Mouse (Mus musculus): Measurements from ENCODE around the gene Pitpnm2. TPM values are rescaled to one million over a fixed set of nuclear protein-coding genes. Genes with fewer than 3 reads are reported as not detected.

The Pitpnm2 gene
- total RNA-seq, 2 experiments from 2014 or later = 3.1 to 8.8 TPM

DNA sequence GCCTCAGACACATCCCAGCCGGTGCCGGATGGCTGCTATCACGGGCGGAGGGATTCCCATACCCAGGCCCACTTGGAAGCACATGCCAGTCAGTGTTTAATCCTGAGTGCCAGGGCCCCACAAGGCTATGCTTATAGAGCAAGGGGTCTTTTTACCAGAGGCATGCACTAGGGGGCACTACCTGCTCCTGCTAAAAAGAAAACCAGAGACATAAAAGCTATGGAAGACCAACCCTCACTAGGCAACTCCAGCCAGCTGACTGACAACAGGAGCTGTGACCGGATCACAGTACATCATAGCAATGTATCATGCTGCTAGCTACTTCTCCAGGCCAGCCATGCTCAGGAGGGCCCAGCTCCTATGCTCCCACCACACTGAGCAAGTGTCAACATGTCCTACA lies 87.0 kb downstream of the Pitpnm2 start:
- ATAC-seq (replicated peaks; ENCODE audit: poor library complexity, severe bottlenecking) = peak; percentile 41

DNA sequence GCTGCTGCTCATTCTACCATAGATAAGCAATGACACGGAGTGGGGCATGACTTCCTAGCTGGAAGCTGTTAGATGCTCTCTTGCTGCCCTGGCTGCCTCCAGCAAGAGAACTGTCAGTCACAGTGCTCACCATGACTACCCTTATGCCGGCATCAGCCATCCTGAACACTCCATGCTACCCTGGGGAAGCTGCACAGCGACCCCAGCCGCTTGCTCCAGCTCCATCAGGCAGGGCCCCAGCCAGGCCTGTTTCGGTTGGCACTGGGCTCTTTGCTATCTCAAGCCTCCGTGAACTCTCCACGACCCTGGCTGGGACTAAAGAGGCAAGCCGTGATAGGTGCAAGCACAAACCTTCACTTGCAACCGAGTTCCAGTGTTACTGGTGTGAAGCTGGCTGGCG lies 87.7 kb downstream of the Pitpnm2 start:
- no peak for ATAC-seq (replicated peaks; ENCODE audit: poor library complexity, severe bottlenecking)

DNA sequence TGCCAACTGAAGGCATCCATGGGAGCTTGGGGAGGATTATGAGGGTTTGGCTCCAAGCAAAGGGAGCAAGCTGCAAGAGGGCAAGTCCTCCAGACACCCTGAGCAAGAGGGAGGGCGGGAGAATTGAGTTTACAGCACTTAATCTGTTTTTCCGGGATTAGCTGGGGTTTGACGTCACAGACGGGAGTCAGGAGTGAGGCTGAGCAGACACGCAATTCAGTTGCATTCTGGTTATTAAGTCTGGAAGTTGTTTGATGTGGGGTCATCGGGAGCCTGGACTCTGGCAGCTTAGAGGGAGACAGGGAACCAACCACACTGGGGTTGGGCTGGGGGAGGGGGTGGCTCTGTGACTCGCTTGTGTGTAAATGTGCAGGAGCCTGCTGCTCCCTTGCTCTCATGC lies 90.1 kb downstream of the Pitpnm2 start:
- no peak for ATAC-seq (replicated peaks; ENCODE audit: poor library complexity, severe bottlenecking)

DNA sequence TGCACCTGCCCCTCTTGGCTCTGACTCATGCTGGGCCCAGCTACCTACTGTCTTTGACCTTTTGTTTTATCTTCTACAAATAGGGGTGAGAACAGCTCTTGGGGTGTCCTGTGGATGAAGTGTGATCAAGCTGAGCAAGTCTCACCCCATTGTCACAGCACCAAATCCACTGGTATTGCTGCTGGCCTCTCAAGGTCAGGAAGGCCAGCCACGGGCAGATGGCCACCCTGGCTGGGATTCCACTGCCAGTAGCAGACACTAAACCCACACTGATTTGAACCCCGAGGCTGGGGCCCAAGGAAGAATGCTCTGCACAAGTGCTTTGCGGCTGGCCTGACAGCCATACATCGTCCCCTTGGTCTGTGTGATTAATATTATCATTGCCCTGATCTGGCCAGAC lies 91.3 kb downstream of the Pitpnm2 start:
- no peak for ATAC-seq (replicated peaks; ENCODE audit: poor library complexity, severe bottlenecking)

DNA sequence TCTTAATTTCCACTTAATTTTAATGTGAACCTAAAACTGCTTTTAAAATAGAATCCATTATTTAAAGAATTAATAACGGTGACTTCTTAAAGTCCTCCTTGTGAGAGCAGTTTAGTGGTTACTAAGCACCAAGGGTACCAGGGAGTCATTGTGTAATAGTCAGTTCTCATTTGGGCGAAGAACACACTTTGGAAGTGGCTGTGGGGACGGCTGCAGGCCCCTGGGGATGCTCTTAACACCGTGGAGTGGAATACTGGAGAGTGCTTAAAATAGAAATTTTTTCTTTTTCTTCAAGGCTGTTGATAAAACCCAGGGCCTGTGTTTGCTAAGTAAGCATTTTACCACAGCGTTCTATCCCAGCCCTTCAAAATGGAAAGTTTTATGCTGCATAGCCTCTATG lies 93.6 kb downstream of the Pitpnm2 start:
- no peak for ATAC-seq (replicated peaks; ENCODE audit: poor library complexity, severe bottlenecking)

DNA sequence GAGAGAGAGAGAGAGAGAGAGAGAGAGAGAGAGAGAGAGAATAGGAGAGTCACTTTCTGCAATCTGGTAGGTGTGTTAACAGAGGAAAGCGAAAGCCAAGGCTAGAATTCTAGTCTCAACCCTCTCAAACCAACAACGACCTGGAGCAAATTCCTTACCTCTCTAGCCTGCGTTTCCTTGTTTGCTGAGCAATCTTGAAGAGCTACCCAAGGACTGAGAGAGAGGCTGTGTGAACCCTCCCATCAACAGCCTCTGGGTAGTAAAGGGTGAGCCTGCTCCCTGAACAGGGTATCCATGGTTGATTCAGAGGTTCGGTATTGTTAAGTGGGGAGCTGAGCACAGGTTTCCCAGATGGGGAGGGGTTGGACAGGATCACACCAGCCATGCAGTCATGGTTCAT lies 96.8 kb downstream of the Pitpnm2 start:
- ATAC-seq (replicated peaks; ENCODE audit: poor library complexity, severe bottlenecking) = no peak

DNA sequence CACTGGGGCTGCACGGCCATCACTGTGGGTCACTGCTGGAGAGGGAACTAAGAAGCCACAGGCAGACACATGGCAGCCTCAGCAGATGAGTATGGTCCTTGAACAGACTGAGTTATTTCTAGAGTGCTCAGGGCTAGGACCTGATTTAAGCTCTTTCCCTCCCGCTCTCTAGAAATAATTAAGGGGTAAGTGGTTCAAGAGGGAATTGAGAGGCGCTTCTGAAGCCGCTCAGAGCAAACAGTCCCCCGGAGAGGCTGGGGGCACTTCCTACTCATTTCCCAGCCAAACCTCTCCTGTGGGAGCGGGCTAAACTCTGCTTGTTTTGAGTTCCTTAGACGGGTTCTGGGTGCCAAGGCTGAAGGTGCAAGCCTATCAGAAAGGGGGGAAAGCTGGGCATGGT lies 98.7 kb downstream of the Pitpnm2 start:
- no peak for ATAC-seq (replicated peaks; ENCODE audit: poor library complexity, severe bottlenecking)

DNA sequence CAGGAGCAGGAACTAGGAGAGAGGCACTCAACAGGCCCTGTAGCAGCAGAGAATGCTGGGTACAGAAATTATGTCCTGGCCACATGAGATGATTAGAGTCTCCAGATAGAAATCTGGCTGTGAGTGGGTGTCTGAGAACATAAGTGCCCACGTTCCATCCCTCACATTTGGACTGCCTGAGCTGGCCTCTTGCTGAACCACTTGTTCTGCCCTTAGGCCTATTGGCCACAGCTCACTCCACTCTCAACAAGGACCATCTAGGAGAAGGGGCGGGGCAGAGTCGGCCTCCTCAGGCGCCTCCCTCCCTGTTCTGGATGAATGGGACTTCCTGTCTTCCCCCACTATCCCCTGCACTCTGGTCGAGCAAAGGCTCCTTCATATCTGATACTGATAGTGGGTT lies 100.5 kb downstream of the Pitpnm2 start:
- ATAC-seq (replicated peaks; ENCODE audit: poor library complexity, severe bottlenecking) = no peak

DNA sequence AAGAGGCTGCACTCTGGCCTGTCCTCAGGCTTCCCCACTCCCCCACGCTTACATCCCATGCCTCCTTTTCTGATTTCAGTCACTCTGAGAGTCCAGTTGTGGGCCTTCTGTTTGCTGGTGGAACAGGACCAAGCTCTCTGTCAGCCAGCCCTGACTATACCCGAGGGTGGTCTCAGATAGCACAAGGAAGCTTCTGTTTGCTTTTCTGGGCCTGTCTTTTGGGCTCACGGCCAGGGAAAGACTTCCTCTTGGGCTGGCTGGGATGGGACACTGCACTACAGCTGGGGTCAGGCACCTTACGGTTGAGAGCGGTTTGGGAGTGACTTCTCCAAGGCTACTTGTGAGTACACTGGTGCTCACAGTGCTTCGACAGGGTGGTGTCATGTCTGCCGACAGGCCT lies 111.5 kb downstream of the Pitpnm2 start:
- ATAC-seq (replicated peaks; ENCODE audit: poor library complexity, severe bottlenecking) = no peak

DNA sequence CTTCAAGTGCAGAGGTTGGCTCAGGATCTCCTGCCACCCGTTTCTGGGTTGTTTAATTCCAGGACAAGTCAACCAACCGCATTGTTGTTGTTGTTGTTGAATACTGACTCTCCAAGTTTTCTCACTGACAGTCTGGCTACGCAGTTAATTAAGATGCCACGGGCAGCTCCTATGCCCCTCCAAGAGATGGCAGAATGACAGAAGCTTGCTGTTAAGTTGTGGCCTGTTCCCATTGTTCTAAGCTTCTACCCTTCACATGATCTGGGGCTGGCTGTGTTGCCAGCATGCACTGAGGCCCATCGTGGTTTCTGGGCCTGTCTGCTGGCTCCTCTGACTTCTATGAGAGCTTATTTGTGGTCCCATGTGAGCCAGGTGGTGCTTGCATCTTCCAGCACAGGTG lies 115.3 kb downstream of the Pitpnm2 start:
- ATAC-seq (replicated peaks; ENCODE audit: poor library complexity, severe bottlenecking) = no peak

DNA sequence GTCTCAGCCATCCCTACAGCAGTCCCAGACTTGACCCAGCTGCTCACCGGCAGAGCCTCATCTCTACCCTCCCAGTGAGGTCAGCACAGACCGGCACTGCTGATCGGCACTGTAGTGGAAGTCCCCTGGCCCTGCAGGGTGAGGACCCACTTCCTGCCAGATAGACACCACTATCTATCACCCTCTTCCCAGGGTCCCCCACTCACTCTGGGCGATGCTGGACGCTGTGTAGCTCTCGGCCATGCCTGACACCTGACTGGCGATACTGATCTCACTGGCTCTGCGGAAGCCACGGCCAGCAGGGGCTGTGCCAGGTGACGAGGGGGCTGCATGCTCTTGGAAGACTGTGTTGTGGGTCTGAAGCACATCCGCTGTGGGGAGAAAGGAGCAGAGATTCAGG lies 124.5 kb downstream of the Pitpnm2 start:
- no peak for ATAC-seq (replicated peaks; ENCODE audit: poor library complexity, severe bottlenecking)

DNA sequence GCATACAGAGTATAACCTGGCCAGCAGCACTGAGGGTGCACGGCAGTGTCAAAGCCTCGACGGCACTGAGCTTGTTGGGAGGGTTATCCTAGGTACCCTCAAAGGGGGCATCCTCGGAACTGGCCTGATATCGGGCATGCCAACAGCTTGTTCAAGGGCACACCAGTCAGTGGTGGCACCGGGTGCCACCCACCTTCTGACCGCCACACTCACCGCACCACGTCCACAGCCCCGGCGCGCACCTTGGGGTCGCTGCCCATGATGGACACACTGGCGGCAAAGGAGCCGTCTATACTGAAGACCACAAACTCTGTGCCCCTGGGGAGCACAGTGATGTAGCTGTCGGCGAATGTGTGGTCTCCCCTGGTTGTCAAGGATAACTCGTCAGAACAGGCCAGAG lies 127.2 kb downstream of the Pitpnm2 start:
- no peak for ATAC-seq (replicated peaks; ENCODE audit: poor library complexity, severe bottlenecking)

DNA sequence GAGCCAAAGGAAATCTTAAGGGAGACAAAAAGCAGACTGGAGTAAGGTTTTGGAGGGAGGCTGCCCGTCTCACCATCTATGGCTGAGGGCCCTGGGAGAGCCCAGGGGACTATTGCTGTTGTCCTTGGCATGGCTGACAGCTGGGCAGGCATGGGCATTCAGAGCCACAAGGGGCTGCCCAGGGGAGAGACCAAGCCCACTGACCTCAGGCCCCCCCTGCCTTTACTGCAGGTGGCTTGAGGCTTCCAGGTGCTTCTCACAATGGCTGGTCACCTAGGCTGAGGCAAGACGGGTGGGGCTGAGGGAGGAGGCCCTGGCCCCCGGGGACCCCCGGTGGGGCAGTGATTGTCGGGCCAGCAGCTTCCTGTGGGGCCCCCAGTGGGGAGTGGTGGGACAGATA lies 130.4 kb downstream of the Pitpnm2 start:
- no peak for ATAC-seq (replicated peaks; ENCODE audit: poor library complexity, severe bottlenecking)

DNA sequence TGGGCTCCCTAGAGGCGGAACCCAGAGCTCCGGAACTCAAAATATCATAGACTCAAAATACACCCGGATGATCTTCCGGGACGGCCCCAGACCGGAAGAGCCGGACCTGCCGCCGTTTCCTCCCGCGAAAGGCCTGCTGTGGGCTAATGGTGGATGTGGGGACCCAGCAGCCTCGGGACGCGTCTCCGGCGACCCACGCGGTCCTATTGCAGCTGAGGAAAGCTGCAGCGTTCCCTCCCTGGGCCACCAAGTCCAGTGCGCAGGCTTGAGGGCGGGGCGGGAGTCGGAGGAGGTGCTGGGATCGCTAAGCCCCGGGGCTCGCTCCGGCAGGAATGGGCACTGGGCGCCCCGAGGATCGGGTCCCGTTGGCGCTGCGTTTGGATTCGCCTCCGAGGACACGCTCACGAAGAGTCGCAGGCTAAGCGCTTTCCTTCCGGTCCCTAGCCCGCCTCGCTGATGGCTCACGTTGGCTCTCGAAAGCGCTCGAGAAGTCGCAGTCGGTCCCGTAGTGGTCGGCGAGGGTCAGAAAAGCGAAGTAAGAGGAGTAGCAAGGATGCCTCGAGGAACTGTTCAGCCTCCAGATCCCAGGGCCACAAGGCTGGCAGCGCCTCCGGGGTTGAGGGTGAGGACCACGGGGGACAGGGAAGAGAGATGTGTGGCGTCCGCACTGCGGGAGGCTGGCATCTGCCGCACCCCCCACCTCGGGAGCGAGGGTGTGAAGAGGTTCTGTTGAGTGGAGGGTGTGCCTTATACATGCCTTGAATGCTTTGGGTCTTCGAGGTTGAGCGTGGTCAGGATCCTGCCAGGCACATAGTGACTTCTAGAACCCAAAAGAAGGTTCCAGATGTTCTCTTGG lies 133.3 kb downstream of the Pitpnm2 start, which contains the start of gene Arl6ip4:
Gene Arl6ip4 (plus strand): TSS at position 100 of the 856 bp plus-strand sequence.
- peak; percentile 29 for ATAC-seq (replicated peaks; ENCODE audit: poor library complexity, severe bottlenecking)

DNA sequence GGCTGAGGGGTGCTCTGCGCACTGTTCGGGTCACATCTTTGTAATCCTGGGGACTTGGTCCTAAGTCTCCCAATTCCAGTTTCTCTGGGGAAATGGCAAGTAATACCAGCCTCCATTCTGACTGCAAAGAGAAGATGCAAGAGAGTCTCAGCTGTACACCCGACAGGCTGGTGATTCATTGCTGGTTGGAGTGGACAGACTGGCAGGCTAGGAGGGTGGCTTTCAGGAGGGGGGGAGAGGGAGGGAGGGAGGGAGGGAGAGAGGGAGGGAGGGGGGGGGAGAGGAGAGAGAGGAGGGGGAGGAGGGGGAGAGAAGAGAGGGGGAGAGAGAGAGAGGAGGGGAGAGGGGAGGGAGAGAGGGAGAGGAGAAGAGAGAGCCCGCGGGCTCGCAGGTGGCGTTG lies 134.0 kb downstream of the Pitpnm2 start:
- no peak for ATAC-seq (replicated peaks; ENCODE audit: poor library complexity, severe bottlenecking)

DNA sequence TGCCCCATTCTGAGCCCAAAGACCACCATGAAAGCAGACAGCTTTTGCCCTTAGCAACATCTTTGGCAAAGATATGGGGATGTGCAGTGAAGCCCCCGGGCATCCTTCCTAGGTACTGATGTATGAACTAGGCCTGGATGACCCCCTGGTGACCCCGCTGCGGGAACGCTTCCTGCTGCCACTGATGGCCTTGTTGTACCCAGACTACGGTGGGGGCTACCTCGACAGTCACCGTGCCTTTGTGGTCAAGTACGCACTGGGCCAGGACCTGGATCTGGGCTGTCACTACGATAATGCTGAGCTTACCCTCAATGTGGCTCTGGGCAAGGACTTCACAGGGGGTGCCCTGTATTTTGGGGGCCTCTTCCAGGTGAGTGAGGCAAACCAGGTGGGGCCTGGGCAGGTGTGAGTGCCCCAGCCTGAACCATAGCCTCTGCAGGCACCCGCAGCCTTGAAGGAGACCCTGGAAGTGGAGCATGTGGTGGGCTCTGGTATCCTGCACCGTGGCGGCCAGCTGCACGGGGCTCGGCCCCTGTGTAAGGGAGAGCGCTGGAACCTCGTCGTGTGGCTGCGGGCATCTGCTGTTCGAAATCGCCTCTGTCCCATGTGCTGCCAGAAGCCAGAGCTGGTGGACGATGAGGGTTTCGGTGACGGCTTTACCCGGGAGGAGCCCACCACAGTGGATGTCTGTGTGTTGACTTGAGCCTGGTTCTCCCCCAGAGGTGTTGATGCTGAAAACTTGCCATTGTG lies 135.1 kb downstream of the Pitpnm2 start:
- ATAC-seq (replicated peaks; ENCODE audit: poor library complexity, severe bottlenecking) = no peak

DNA sequence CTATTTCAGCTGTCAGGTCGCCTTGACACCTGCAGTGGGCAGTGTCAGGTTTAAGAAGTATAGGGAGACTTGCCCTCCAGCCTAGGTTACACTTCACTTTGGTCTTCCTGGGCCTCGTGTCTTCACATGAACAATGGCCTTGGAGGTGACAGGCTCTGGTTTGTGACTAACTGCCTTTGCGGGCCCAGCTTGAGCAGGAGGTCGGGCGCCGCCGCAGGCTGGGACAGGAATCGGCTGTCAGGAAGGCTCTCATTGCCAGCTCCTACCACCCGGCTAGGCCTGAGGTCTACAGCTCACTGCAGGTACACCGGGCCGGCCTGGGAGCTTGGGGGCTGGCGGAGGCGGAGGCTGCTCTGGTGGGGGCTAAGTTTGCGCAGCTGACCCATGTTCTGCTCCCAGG lies 136.5 kb downstream of the Pitpnm2 start:
- peak; percentile 24 for ATAC-seq (replicated peaks; ENCODE audit: poor library complexity, severe bottlenecking)

DNA sequence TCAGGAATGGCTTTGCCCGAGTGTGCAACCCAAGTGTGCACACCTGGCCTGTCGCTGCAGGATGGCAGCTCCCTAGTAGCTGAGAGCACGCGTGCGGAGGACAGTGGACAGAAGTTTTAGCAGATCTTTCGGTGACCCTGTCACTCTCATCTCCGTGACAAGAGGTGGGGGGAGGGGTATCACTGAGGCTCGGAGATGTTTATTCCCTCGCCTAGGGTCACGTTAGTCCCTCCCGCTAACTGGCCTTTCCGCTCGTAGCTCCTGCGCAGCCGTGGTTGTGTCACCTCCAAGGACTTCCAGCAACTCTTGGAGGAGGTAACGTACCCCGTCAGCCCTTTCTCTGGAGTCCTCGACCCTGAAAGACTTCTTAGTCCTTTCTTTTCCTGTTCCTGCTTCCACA lies 137.0 kb downstream of the Pitpnm2 start:
- ATAC-seq (replicated peaks; ENCODE audit: poor library complexity, severe bottlenecking) = no peak

DNA sequence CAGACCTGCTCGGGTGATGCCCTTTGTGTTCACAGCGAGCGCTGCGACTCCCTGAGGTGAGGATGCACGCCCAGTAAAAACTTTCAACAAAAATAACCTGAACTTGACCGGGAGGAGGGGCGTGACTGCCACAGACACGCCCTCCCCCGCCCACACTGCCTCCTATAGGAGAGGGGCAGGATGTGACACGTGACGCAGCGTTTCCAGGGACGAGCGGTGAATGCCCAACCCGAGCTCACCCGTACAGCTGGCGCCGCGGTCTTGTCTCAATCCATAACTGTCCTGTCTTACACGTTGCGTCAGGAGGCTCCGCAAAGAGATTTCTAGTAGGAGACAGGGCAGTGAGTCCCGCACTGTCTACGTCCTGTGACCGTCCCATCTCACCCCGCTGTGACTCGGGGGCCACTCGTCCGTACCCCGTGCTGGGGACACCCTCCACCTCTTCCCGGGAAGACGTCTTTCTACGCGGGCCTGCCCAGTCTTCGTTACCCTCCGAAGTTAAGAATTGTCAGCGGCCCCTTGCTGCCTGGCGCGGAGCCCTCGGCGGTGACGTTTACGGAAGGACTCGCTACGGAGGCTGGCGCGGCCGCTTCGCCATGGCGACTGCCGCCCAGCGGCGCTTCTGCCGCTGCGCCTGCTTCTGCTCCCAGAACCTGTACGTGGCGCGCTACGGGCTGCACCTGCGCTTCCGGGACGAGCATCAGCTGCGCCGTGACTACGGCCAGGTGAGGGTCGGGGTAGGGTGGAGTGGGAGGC lies 137.6 kb downstream of the Pitpnm2 start, which contains the start of gene Ogfod2:
Gene Ogfod2 (plus strand): TSS at position 556 of the 756 bp plus-strand sequence.
- peak; percentile 81 for ATAC-seq (replicated peaks; ENCODE audit: poor library complexity, severe bottlenecking)

DNA sequence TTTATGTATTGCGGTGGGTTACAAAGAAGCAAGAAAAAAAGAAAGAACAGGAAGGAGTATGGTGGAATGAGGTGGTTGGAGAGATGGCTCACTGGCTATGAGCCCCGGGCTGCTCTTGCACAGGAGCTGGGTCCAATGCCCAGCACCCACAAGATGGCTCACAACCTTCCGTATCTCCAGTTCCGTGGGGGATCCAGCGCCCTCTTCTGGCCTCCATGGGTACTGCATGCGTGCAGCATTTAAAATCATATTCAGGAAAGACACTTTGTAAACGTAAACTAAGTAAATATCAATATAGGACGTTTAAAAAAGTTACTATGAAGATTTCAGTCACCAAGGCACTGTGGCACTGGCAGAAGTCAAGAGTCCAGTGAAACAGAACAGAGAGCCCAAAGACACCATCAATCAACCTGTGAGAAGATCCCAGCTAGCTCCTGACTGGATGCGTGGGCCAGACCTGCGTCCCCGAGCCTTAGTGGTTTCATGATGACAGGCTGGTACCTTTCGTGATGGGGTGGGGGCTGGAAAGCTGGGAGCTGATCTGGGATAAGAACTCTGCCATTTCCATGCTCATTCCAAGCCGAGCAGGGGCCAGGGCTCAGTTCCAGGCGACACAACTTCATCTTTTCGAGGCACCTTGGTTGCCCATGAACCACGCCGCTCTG lies 138.4 kb downstream of the Pitpnm2 start:
- ATAC-seq (replicated peaks; ENCODE audit: poor library complexity, severe bottlenecking) = peak; percentile 33

Measured in granulocyte monocyte progenitor cell, adult 5-6 weeks (primary cell).